Mouse (Mus musculus) testis, postnatal 10 days (tissue): ENCODE data around the gene Mfsd5.

ENCODE experiments used
- DNase-seq: peaks from one replicate; pipeline ENCODE4 v3.0.0; 2021; ENCODE audit warnings: low spot score

The Mfsd5 gene

DNA sequence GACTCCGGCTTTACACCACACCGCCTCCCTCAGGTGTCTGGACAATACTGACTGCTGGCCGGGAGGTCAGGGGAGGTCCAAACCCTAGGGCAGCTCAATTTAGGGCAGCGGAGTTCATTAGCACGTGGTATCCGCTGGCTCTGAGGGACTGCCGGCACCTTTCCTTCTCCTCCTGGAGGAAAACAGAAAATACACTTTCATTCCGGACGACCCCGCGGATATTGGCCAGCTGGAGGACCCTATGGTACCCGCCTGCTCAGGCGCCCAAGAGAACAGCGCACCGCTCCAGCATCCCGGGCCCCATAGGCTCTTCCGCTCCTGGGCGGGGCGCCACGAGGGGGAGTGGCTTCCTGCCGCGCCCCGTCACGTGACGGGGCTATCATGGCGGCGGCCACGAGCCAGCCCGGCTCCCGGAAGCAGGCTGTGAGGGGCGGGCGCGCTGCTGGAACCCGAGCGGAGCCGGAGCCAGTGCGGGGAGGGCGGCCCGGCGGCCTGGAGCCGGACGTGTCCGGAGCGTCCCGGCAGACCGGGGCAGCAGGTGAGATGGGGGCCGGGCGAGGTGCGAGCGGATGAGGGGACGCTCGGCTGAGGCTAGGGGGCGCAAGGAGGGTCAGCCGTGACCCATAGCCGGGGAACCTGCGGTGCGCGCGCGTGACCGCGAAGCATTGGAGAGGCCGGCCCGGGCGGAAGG is at the start of gene Mfsd5:
Gene Mfsd5, plus strand, starts transcription at position 363 of the 691 bp plus-strand sequence.
- peak; percentile 96 for DNase-seq

DNA sequence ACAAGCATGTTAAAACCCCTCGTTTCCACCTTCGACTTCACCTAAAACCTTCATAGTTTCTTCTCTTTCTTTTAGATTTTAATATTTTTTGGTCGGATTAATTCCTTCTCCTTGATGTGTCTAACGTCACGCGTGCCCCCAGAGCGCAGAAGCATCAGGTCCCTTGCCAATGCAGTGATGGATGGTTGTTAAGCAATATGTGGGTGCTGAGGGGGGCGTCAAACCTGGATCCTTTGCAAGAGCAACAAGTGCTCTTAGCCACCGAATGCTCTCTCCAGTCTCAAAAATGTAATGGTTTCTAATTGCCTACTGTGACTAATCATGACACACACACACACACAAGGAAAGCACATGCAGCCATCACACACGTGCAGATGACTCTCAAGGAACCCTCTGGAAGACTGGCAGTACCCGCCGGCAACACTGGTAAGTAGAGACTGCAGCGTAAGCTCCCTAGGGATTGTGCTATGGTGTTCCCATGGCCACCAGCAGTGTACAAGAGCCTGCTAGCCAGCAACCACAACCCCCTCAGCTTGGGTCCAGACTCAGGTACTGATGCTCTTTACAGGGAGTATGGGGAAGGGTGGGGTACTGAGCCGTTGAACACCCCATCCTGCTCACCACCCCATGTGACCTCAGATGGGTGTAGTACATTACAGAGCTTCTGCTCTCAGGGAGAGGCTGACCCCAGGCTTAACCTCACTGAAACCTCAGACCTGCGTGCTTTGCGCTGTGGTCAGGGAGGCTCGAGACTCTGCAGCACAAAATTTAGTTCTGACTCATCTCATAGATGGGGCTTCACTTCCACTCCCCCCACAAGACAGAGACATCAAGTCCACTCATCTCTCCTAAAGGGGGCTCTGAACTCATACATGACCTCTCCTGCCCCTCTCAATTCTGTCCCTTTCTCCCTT is 48.6 kb upstream of the Mfsd5 start:
- DNase-seq, result no peak

DNA sequence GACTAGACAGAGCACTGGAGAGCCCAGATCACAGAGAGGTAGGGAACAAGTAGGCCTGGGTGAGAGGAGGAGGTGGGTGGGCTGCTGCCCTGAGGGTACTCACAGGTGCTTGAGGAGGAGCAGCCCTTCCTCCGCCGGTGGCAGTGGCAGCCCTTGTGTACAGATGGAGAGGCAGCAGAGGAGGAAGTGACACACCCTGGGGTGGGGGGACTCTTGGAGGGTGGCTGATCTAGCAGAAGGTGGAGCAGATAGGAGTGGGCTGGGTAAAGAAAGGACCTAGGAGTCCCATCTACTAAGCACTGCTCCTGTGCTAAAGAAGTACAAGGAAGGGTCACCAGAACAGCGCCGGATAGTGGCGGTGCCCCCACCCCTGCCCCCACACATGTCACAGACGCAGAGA is 47.5 kb upstream of the Mfsd5 start, which contains the start of gene Itgb7:
Gene Itgb7, minus strand, starts transcription at position 197 of the 400 bp plus-strand sequence.
- no peak for DNase-seq

DNA sequence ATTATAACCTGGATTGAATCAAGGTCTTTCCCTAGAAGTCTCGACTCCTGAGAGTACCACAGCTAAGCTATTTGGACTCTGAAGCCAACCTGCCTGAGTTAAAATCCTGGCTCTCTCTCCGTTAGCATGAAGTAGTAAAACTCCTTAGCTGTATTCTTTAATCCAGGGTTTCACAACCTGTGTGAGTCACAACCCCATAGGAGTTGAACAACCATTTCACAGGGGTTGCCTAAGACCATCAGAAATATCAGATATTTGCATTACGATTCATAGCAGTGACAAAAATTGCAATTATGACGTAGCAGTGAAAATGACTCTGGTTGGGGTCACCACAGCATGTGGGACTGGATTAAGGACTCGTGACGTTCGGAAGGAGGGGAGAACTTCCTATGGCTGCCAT is 46.5 kb upstream of the Mfsd5 start:
- no peak for DNase-seq

DNA sequence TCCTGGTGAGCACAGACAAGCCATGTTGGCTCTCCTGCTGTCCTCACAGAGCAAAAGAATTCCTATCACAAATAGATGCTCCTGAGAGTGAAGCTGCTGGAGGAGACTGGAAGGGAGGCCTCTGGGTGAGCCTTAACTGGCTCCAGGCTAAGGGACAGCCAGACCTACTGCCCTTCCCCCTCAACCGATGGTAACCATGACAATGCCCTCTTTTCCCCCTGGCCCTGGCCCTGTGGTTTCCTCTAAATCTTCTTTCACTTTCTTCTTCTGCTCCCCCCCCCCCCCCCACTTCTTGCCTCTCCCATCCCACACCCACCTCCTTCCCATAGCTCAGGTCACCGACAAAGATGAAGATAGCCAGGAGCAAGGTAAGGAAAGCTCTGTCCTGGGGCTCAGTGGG is 45.4 kb upstream of the Mfsd5 start:
- no peak for DNase-seq

DNA sequence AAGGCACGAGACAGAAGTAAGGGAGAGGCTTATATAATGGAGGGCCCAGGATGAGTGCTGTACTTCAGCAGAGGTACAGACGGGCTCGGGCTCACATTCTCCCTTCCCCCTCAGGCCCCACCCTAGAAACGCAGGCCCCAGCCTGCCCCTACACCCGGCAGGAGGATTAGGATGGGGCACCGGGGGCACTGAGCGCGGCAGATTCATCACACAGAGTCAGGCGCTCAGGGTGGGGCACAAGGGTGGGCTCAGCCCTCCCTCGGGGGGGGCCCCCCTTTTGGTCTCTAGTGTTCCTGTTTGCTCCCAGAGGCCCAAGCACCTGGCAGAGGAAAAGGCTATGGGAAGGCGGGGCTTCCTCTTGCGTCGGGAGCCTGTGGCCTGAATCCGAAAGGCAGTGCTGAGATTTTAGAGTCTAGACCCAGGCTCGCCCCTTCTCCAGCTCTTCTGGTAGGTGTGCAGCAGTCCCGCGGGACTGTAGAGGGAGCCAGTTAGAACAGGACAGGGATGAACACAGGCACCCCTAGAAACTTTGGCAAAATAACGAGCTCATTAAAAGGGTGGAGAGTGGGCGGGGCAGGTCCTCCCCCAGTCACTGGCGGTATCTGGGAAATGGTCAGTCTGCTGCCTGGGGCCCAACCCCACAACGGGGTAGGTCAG is 43.8 kb upstream of the Mfsd5 start:
- DNase-seq, result peak; percentile 48

DNA sequence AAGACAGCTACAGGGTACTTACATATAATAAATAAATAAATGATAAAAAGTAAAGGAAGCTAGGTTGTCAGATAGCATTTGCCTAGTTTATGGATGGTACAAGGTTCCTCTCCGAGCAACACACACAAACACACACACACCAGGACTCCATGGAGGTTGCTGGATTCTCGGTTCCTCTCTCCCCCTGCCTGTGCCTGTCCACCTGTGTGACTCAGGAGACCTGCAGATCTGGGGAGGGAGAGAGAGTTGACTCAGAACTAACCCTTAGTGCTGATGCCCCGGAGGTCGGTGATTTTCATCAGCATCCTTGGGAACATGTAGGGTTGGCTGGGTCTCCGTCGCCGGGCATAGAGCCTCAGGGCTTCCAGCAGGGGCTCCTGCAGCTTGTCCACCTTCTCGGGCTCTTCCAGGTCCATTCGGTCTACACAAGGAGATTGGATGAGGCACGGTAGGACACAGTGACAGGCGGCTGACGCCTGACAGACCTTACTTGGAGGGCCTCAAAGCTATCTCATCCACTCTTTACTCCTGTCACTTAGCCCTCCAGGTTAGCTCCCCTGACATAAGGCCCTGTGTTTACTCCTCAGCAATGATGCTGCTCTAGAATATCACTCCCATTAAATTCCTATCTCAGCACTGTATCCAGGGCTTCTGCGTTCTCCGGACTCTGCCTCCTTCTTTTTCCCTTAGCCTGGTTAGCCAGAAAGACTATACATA is 40.6 kb upstream of the Mfsd5 start:
- DNase-seq, result no peak

DNA sequence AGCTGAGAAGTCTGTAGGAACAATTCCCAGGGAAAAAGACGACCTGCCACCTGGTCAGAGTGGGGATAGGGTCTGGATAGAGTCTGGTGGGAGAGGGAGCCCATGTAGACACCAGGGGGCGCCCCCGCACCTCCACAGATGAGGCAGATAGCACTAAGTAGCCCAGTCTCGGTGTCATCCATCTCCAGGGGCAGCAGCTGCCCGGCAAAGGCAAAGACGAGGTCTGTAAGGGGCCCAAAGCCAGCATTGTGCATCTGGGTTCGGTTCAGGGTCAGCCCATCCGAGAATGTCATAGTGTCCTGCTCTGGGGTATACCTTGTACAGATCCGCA is 40.0 kb upstream of the Mfsd5 start:
- DNase-seq, result peak; percentile 87

DNA sequence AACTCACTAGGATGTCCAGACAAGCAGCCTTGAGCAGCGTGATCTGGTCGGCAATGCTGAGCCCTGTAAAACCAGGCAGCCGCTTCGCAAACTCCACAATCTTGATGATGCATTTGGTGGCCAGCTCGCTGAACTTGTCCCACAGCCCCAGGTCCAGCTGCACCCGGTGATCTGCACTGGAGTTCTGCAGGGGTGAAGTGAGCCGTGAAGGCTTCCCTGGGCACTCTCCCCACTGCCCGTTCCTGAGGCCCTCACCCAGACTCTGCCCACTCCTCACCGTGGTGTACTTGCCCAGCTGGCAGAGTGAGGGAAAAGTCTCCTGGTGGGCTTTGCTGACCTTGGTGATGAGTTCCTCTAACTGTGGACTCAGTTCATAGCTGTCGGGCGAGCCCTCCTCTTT is 39.4 kb upstream of the Mfsd5 start:
- DNase-seq, result no peak

DNA sequence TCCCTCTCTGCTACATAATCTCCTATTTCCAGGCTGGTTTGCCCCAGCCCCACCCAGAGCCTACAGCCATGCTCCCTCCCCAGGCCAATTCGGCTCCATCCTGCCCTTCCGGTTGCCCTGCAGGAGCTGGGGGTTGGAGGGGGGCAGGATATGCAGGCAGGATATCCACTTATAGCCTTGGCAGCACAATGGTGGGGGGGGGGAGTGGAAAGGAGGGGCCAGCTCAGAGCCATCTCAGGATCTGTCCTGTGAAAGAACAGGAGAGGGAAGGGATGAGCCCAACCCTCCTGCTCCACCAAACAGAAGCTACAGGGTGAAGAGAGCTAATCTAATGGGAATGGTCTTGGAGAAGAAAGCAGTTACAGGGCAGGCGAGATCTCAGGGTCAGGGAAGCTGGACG is 38.6 kb upstream of the Mfsd5 start:
- DNase-seq, result no peak

DNA sequence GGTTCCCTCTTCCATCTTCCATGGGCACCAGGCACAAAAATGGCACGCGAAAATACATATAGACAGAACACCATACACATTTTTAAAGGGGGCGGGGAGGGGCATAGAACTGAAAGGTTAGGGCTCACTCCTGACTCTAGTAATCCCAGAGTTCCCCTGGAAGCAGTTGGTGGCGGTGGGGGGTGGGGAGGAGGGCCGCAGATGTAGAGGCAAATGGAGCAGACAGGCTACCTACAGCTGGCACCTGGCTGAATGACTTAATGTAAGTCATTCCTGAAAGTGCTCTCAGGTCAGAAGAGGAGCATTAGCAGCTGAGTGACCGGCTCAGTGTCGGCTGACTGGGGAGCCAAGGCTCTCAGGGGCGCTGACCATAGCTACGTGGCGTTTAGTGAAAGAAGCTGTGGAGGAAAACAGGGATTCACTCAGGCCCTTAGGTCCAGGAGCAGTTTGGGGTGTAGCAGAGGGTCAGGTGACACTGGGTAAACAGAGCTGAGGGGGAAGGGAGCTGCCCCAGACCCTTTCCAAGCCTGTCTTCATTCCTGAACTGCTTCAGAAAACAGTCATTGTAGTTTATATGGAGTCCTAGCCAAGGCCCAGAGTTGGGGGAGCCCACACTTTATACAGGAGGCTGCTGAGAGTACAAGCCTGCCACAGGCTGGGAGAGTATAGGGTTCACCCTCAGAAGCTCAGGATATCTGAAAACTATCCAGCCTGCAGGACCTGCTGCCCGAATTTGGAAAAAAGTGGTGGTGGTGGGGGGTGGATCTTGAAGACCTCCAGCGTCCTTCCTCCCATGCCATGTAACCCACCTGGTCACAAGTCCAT is 36.6 kb upstream of the Mfsd5 start:
- no peak for DNase-seq

DNA sequence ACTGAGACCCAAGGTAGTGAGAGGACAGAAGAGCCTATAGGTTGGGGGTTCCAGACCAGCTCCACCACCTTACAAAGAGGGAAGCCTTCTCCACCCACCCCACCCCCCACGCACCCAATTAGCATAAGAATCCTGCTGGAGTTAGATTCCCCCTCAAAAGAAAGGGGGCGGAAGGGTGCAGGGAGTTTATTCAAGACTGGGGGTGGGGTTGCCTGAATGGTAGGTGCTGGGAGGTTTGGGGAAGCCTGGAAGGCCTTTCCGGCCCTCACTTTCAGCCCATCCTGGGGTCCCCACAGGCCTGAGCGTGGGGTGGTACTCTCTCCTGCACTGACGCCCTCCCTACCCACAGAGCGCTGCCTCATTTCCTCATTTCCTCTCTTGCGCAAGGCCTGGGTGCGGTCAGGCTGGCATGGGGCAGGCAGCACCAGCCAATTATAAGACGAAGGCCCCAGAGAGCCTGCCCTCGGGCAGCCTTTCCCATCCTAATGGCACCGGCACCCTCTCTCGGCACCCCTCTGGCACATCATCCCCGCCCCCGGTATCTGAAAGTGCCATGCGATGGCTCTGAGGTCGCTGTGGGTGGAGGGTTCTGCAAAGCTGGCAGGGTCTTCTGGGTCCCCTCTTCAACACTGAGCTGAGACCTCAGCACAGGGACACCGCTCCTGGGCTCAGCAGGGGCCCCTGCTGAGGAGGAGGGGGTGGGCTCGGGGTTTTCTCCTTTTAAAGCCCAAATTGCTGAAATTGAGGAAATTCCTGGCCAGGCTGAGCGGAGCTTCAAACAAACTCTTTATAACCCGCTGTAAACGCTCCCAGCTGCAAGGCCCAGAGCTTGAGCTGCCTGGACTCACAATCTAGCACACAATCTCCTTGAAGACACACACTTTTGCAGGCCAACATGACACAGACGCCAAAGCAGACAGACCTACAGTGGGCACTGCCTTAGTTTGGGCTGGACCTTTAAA is 35.7 kb upstream of the Mfsd5 start:
- no peak for DNase-seq

DNA sequence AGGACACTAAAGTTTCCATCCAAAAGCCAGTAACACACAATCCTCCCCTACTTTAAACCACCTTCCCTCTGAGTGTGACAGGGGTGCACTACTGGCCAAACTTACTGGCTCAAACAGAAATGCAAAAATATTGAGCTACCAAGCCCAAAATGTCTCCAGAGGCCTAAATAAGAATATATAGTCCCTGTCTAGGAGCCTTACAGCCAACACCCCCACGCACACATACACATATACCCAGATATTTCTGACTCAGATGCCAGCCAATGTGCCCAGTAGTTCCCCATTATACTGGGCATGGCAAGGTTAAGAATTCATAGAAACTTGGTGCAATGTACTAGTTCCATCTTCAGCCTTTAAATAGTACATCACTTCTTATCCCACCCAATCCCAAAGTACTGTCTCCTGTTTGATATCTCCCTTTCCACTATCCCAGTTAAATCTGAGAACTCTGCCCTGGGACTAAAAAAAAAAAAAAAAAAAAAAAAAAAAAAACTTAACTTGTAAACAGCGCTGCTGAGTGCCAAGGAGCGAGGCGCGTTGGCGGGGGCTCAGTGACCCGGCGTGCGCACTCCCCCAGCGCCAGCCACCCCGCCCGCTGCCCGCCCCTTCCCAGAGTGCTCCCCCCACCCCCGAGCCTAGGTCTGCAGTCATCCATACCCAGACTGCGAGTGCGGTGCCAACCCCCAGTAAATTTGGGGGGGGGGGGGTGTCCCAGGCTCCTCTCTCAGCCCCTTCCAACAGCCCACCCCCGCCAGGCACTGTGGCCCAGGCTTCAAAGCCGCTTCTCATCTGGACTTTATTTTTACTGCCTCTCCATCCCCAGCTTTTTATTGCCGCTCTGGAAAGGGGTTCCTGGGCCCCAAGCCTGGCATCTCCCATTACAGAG is 34.7 kb upstream of the Mfsd5 start:
- DNase-seq, result no peak

DNA sequence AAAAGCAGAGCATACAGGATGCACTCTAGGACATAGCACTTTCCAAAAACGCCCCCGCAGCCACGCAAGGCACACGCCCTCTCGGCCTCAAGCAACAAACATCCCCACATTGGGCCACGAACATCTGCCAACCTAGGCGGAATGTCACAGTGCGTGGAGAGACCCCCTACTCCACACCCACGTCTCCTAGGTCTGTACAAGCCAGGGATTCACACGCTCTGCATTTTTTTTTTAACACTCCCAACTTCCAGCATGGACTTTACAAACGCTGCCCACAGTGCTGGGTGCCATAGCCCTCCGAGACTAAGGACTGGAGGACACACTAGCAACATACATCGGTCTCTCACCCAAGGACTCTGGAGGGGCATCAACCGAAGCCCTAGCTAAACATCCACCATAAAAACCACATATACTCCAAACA is 33.8 kb upstream of the Mfsd5 start:
- no peak for DNase-seq

DNA sequence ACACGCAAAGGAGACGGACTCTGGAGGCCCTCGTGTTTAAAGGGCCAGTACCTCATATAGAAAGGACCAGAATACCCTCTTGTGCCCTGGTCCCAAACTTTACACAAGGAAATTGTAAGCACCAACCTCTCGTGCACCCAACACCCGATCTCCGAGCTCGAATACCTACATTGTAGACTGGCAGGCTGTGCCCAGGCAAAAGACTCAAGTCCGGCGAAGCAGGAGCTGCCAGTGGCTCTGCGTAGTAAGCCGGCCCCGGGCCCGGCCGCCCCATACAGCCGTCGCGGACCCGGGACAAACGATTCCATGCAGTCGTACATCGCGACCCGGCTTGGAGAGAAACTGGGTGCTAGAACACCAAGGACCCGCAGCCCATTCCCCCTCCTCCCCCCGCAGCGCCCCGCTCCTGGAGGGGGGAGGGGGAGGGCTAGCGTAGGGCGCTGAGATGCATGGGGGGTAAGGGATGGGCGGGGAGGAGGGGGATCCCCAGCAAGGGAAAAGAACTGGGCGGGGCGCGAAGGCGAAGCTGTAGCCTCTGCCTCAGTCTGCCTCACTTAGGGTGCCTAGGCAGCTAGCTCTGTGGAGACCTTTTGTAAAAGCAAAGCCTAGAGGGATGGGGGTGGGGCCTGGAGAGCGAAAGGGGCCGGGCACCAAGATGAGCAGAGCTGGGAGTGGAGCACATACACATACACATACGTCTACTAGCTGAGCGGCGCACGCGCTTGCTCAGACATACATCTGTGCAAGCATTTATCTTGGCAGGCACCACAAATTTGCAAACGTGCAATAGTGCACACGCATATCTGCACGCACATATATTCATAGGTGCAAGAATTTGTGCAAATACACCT is 33.1 kb upstream of the Mfsd5 start:
- peak; percentile 79 for DNase-seq

DNA sequence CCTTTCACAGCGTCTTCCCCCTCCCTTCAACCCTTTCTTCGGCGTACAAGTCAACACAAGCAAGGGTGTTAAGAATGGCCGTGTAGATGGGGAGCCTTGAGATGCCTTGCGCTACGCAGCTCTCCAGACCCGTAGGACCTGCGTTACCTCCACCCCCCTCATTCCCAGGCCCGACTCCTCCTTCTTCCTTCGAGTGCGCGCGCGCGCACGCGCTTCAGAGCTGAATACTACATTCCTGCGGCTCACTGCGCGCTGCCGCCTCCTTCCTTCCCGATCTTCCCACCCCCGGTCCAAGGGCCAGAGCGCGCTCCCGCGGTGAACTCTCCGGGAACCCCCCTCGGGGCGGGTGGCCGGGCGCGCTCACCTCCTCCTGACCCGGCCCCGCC is 32.4 kb upstream of the Mfsd5 start:
- peak; percentile 93 for DNase-seq

DNA sequence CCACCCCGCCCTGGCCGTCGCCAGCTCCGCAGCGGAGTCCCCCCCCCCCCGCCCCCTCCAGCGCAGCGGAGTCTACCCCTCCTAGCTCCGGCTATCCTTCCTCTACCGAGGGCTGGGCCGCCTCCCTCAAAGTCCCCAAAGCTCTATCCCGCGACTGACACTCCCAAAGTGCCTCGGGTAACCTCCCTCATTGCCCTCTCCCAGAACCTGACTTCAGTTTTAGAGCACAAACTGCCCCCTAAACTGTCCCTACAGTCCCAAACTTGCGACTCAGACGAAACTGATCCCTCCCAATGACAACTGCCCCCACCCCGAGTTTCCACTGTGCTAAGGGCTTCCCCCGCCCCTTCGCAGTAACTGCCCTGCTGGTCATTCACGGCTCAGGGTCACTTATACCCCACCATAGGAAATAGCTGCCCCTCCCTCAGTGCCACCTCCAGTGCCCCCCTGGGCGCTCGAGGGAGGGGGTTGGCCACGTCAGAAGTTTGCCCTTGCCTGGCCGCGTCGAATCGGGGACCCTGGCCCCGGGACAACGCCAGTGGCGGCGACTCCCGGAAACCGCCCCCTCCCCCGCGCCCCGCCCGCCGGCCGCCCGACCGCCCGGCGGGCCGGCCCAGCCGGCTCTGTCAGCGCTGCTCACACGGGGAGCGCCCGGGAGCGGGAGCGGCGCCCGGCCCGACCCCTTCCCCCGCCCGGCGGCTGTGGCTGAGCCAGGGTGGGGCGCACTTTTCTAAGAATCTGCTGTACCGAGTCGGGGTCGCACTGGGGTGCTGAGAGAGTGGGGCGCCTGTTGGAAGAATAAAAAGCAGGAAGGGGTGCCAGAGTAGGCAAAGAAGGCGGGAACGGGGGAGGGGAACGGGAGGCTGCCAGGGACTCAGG is 31.8 kb upstream of the Mfsd5 start:
- peak; percentile 79 for DNase-seq
